Mouse (Mus musculus): Measurements from ENCODE around the gene Gm49369. TPM values are rescaled to one million over a fixed set of nuclear protein-coding genes. Genes with fewer than 3 reads are reported as not detected.

Gene Gm49369
- polyA plus RNA-seq, 1 experiment from 2014 or later: 0.55 TPM

- peaks cover 33% of the 10 kb centered on the region for H3K4me1 ChIP-seq
- no peaks in the 10 kb centered on the region for H3K9me3 ChIP-seq
- H3K4me3 ChIP-seq: no peak overlapping the region
- H3K27ac ChIP-seq: no peak overlapping the region
- H3K27me3 ChIP-seq (ENCODE audit: insufficient read depth, poor library complexity, severe bottlenecking): no peaks in the 10 kb centered on the region
- peaks cover 6% of the 10 kb centered on the region for H3K36me3 ChIP-seq
- no peak for DNase-seq (ENCODE audit: low spot score)
- WGBS: 79% methylated on average over 3 of the region's 3 CpGs
Measured at GRCm38 (mm10) chr7:142389961-142390650, 7.6 kb upstream of the Gm49369 start.

- H3K36me3 ChIP-seq: peaks cover 20% of the 10 kb centered on the region
- H3K4me3 ChIP-seq: no peak overlapping the region
- peaks cover 35% of the 10 kb centered on the region for H3K4me1 ChIP-seq
- 92% methylated on average over 2 of the region's 2 CpGs for WGBS
- H3K27ac ChIP-seq: peak overlapping the region; percentile 90; the same call in 1 of the 2 replicates
- H3K9me3 ChIP-seq: no peaks in the 10 kb centered on the region
- DNase-seq (ENCODE audit: low spot score): no peak
- H3K27me3 ChIP-seq (ENCODE audit: insufficient read depth, poor library complexity, severe bottlenecking): no peaks in the 10 kb centered on the region
Measured at GRCm38 (mm10) chr7:142388740-142389139, 6.3 kb upstream of the Gm49369 start.

GRCm38 (mm10) chr7:142388198-142388597, 5.7 kb upstream of the Gm49369 start:
- H3K9me3 ChIP-seq: no peaks in the 10 kb centered on the region
- no peaks in the 10 kb centered on the region for H3K27me3 ChIP-seq (ENCODE audit: insufficient read depth, poor library complexity, severe bottlenecking)
- H3K4me3 ChIP-seq: peak overlapping the region; percentile 90
- H3K4me1 ChIP-seq: peaks cover 31% of the 10 kb centered on the region
- H3K36me3 ChIP-seq: peaks cover 26% of the 10 kb centered on the region
- DNase-seq (ENCODE audit: low spot score): no peak
- WGBS: 94% methylated on average over 1 of the region's 1 CpGs
- H3K27ac ChIP-seq: peak overlapping the region; percentile 90

GRCm38 (mm10) chr7:142387419-142388148, 5.1 kb upstream of the Gm49369 start, which contains the start of gene Ctsd:
Ctsd (minus strand) TSS chr7:142388038.
- under 1% methylated on average over 55 of the region's 55 CpGs for WGBS
- H3K9me3 ChIP-seq: no peaks in the 10 kb centered on the region
- peak; percentile 99 for DNase-seq (ENCODE audit: low spot score)
- no peaks in the 10 kb centered on the region for H3K27me3 ChIP-seq (ENCODE audit: insufficient read depth, poor library complexity, severe bottlenecking)
- peak within 1 kb of the TSS; percentile 90 for H3K4me3 ChIP-seq
- H3K4me1 ChIP-seq: peaks cover 25% of the 10 kb centered on the region
- peak within 1 kb of the TSS; percentile 90 for H3K27ac ChIP-seq
- peaks cover 32% of the 10 kb centered on the region for H3K36me3 ChIP-seq

GRCm38 (mm10) chr7:142386621-142387201, 4.2 kb upstream of the Gm49369 start:
- Histone ChIP-seq H3K36me3 (peaks cover 40% of the 10 kb centered on the region), H3K4me3 (peak overlapping the region; percentile 90), H3K4me1 (peaks cover 28% of the 10 kb centered on the region), H3K27ac (peak overlapping the region; percentile 90), H3K9me3 (no peaks in the 10 kb centered on the region), H3K27me3 (ENCODE audit: insufficient read depth, poor library complexity, severe bottlenecking) (no peaks in the 10 kb centered on the region)
- DNase-seq (ENCODE audit: low spot score): no peak
- 54% methylated on average over 6 of the region's 6 CpGs for WGBS

- Histone ChIP-seq H3K27me3 (ENCODE audit: insufficient read depth, poor library complexity, severe bottlenecking) (no peaks in the 10 kb centered on the region), H3K9me3 (no peaks in the 10 kb centered on the region), H3K4me3 (peak overlapping the region; percentile 90), H3K27ac (peak overlapping the region; percentile 90), H3K4me1 (peaks cover 28% of the 10 kb centered on the region), H3K36me3 (peaks cover 49% of the 10 kb centered on the region)
- DNase-seq (ENCODE audit: low spot score): no peak
- WGBS: 90% methylated on average over 3 of the region's 3 CpGs
Measured at GRCm38 (mm10) chr7:142385742-142386403, 3.4 kb upstream of the Gm49369 start.

GRCm38 (mm10) chr7:142384306-142384705, 1.8 kb upstream of the Gm49369 start:
- H3K36me3 ChIP-seq: peaks cover 64% of the 10 kb centered on the region

GRCm38 (mm10) chr7:142381175-142381574, 1.3 kb downstream of the Gm49369 start:
- H3K36me3 ChIP-seq: peaks cover 95% of the 10 kb centered on the region
- WGBS: 75% methylated on average over 4 of the region's 4 CpGs
- H3K4me1 ChIP-seq: peaks cover 20% of the 10 kb centered on the region
- H3K27me3 ChIP-seq (ENCODE audit: insufficient read depth, poor library complexity, severe bottlenecking): no peaks in the 10 kb centered on the region
- no peak overlapping the region for H3K4me3 ChIP-seq
- H3K27ac ChIP-seq: no peak overlapping the region
- DNase-seq (ENCODE audit: low spot score): no peak
- no peaks in the 10 kb centered on the region for H3K9me3 ChIP-seq

More at GRCm38 (mm10) chr7:142384306-142384705, 1.8 kb upstream of the Gm49369 start:
- Histone ChIP-seq H3K4me1 (peaks cover 29% of the 10 kb centered on the region), H3K27me3 (ENCODE audit: insufficient read depth, poor library complexity, severe bottlenecking) (no peaks in the 10 kb centered on the region), H3K4me3 (no peak overlapping the region), H3K27ac (no peak overlapping the region), H3K9me3 (no peaks in the 10 kb centered on the region)
- DNase-seq (ENCODE audit: low spot score): no peak
- 80% methylated on average over 10 of the region's 10 CpGs for WGBS

GRCm38 (mm10) chr7:142379186-142379585, 3.3 kb downstream of the Gm49369 start:
- Histone ChIP-seq H3K36me3 (peaks cover 87% of the 10 kb centered on the region), H3K4me3 (no peak overlapping the region), H3K9me3 (no peaks in the 10 kb centered on the region), H3K27ac (peak overlapping the region; percentile 7; the same call in 1 of the 2 replicates), H3K27me3 (ENCODE audit: insufficient read depth, poor library complexity, severe bottlenecking) (no peaks in the 10 kb centered on the region), H3K4me1 (peaks cover 22% of the 10 kb centered on the region)
- 60% methylated on average over 6 of the region's 6 CpGs for WGBS
- DNase-seq (ENCODE audit: low spot score): no peak

GRCm38 (mm10) chr7:142377233-142377925, 5.1 kb downstream of the Gm49369 start:
- no peak overlapping the region for H3K4me3 ChIP-seq
- peak overlapping the region; percentile 70; the same call in 1 of the 2 replicates for H3K27ac ChIP-seq

GRCm38 (mm10) chr7:142376096-142376495, 6.4 kb downstream of the Gm49369 start:
- no peak for DNase-seq (ENCODE audit: low spot score)
- Histone ChIP-seq H3K4me1 (peaks cover 44% of the 10 kb centered on the region), H3K27me3 (ENCODE audit: insufficient read depth, poor library complexity, severe bottlenecking) (peaks cover 25% of the 10 kb centered on the region), H3K4me3 (no peak overlapping the region), H3K27ac (peak overlapping the region; percentile 23; the same call in 1 of the 2 replicates), H3K36me3 (peaks cover 56% of the 10 kb centered on the region), H3K9me3 (no peaks in the 10 kb centered on the region)
- 84% methylated on average over 4 of the region's 4 CpGs for WGBS

More at GRCm38 (mm10) chr7:142377233-142377925, 5.1 kb downstream of the Gm49369 start:
- H3K9me3 ChIP-seq: no peaks in the 10 kb centered on the region
- peaks cover 36% of the 10 kb centered on the region for H3K4me1 ChIP-seq
- H3K27me3 ChIP-seq (ENCODE audit: insufficient read depth, poor library complexity, severe bottlenecking): peaks cover 13% of the 10 kb centered on the region
- 73% methylated on average over 14 of the region's 14 CpGs for WGBS
- no peak for DNase-seq (ENCODE audit: low spot score)
- H3K36me3 ChIP-seq: peaks cover 69% of the 10 kb centered on the region

- H3K9me3 ChIP-seq: no peaks in the 10 kb centered on the region
- H3K27ac ChIP-seq: no peak overlapping the region
- no peak for DNase-seq (ENCODE audit: low spot score)
- WGBS: 79% methylated on average over 6 of the region's 6 CpGs
- peaks cover 48% of the 10 kb centered on the region for H3K36me3 ChIP-seq
- no peak overlapping the region for H3K4me3 ChIP-seq
- peaks cover 52% of the 10 kb centered on the region for H3K4me1 ChIP-seq
- H3K27me3 ChIP-seq (ENCODE audit: insufficient read depth, poor library complexity, severe bottlenecking): peaks cover 33% of the 10 kb centered on the region
Measured at GRCm38 (mm10) chr7:142375261-142375724, 7.2 kb downstream of the Gm49369 start.
